Mouse (Mus musculus) spleen, postnatal 4 days (tissue): ENCODE data around the gene Clec18a.
"Not testable (repeated sequence)": the region's sequence is repeated elsewhere in the genome, so short reads cannot be mapped to it uniquely, and the experiment has no call there.

ENCODE experiments used
- DNase-seq, 2 experiments: peaks; one replicate each; pipeline ENCODE4 v3.0.0; 2022; ENCODE audit warnings: low spot score in 2 of 2

Clec18a gene

DNA sequence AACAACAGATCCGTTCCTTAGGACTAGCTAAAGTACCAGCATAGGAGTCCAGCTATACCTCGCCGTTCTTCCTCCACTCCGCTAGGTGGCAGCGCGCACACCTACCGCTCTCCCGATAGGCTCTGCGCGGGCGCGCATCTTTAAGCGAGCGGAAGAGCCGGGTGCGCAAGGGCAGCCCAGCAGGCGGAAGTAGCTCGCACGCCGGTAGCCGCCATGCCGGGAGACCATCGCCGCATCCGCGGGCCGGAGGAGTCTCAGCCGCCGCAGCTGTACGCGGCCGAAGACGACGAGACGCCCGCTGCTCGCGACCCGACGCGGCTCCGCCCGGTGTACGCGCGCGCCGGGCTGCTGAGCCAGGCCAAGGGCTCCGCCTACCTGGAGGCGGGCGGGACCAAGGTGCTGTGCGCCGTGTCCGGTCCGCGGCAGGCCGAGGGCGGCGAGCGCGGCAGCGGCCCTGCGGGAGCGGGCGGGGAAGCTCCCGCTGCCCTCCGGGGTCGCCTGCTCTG lies 36.0 kb downstream of the Clec18a start, which contains the start of gene Exosc6:
TSS of gene Exosc6 (plus strand) at position 182 of the 506 bp plus-strand sequence.
- peak; percentile 89 to 95 for DNase-seq

DNA sequence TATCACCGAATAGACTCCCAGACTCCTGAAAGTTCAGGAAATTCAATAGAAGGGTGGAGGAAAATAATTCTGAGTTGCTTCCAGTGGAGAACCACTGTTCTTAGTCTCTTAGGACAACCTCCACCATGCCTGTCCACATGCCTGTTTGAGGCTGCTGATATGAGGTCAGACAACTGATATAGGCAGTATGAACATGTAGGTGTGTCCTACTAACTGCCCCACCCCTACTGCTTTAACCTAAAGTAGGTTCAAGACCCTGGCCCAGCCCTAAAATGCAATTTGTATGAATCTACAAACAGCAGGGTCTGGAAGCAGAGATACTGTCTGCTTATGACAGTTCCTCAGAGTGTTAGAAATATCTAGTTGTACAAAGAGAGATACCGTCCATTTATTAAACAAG lies 36.6 kb downstream of the Clec18a start:
- DNase-seq: no peak

DNA sequence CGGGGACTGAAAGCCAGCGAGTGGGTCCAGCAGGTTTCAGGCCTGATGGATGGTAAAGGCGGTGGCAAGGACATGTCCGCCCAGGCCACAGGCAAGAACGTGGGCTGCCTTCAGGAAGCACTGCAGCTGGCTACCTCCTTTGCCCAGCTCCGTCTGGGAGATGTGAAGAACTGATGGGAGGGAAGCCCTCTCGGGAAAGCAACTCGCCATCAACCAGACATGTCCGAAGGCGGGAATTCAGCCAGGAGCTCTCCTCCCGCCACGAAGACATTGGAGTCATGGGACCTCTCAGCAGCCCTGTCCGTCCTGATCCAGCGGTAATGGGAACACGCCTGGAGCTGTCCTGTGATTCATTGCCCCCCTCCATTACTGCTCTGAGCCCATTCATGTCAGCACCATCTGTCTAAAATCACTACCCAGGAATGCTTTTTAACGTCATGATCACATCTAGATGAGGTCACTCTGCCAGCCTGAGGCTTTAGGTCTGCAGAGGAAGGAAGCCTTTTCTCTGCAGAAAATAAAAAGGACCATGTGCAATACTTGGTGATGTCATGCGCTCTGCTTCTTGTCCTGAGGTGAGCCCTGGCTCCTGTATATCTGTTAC lies 37.1 kb downstream of the Clec18a start:
- peak in 1 of 2 experiments; percentile 57 for DNase-seq

DNA sequence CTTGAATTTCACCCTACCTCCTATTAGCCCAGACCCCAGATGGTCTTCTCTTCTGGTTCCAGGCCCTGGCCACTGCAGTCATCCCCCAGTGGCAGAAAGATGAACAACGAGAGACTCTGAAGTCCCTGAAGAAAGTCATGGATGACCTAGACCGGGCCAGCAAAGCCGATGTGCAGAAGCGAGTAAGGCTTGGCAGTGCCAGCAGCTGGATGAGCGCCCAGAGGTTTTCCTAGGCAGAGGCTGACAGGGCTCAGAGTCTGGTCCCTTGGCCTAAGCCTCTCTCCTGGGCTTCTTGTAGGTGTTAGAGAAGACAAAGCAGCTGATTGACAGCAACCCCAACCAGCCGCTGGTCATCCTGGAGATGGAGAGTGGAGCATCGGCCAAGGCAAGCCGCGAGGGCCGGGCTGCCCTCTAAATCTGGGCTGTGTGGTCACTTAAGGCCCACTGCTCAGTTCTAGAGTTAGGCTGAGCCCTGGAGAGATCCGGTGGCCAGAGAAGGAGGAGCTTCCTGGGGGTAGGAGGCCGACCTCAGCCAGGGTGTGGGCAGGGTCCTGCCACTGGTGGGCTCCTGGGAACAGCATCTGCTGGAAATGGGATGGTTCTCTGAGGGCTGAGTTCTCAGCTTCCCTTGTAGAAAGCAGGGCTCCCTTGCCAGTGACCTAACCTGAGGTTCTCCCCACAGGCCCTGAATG lies 38.3 kb downstream of the Clec18a start:
- DNase-seq: peak in 1 of 2 experiments; percentile 55

DNA sequence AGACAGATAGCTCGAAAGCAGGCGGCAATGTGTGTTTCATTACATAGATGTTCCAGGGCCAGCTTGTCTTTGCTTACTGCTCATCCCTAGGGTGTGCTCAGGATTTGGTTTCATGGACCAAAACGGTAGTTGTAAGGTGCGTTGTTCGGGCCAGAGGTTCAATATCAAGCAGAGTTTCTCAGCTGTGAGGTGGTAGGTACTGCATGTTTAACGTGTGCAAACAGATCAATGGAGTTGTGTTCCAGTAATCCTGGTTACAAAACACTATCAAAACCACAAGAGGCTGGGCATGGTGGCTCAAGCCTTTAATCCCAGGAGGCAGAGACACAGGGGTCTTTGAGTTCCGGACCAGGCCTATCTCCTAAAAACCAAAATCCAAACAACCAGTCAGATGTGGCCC lies 43.1 kb downstream of the Clec18a start:
- DNase-seq: no peak

DNA sequence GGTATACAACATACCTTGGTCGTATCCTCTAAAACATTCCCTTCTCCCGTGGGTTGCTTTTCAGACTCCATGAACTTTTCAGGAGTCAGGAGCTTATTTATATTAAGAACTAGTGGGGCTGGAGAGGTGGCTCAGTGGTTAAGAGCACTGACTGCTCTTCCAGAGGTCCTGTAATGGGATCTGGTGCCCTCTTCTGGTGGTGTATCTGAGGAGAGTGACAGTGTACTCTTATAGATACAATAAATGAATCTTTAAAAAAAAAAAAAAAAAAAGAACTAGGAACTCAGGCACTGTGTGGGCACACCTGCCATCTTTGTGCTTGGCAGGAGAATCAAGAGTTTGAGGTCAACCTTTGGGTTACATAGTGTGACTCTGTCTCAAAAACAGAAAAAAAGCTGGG lies 43.5 kb downstream of the Clec18a start:
- no peak for DNase-seq

DNA sequence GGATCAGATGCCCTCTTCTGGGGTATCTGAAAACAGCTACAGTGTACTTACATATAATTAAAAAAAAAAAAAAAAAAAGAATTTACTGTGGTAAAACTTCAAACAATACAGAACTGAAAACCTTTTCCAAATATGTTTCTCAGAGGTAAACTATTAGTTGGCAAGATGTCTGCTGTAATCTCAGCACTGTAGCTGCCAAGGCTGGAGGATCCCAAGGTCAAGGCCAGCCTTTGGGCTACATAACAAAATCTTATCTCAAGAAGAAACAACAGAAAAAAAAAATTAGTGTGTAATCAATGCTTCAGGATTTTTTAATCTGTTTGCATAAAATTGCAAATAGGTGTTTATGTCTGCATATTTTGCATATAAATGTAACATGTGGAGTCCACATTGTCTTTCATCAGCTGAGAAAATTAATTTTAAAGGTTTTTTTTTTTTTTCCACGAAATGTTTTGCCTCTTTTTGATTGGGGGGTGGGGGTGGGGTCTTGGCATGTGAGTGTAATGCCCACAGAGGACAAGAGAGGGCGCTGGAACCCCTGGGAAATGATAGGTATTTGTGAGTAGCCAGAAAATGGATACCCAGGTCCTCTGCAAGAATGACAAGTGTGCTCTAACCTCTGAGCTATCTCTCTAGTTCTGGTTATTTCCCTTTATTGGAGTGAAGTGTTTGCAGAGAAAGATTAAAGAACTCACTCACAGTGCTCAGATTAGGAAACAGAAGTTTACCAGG lies 48.1 kb downstream of the Clec18a start:
- no peak for DNase-seq

DNA sequence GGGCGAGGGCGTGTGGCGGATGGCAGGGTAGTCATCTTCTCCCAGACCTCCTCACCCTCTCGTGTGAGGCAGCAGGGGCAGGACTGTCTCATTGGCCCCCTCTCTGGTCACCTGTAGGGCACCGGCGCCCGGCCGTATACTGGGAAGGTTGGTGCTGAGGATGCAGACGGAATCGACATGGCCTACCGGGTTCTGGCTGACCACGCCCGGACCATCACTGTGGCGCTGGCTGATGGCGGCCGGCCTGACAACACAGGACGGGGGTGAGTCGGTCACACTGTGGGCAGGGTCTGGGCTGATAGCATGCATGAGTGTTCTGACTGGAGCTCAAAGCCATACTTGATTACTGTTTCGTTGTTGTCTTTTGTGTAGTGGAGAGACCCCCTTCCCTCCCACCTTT lies 49.7 kb downstream of the Clec18a start:
- no peak for DNase-seq

DNA sequence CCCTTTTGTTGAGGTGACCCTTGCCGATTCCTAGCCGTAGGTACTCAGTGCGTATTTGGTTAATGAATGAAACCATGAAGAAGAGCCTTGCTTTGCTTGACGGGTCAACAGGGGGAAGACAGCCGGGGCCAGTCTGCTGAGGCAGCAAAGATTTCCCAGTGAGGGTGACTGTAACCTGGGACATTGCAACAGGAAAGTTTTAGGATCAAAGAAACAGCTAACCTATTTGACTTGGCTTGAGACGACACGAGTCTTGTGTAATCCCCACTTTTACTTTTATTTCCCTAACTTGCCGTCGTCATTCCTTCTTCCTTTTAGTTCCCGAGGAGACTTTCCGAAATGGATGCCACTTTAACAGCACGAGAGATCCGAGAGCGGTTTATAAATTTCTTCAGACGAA lies 55.6 kb downstream of the Clec18a start:
- no peak for DNase-seq

DNA sequence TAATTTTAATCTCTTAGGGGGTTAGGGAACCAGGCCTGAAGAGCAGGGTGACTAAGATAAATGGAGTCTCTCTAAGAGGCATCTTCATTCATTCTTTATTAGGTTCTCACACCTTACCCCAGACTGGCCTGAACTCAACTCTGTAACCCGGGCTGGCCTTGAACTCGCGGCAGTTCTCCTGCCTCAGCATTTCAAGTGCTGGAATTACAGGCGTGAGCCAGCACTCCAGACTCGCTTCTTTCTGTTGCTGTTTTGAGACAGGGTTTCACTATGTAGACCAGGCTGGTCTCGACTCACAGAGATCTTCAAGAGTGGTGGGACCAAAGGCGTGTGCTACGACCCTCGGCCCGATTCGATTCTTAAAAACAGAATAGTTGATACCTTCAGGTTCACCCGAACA lies 58.0 kb downstream of the Clec18a start:
- peak; percentile 58 to 76 for DNase-seq

DNA sequence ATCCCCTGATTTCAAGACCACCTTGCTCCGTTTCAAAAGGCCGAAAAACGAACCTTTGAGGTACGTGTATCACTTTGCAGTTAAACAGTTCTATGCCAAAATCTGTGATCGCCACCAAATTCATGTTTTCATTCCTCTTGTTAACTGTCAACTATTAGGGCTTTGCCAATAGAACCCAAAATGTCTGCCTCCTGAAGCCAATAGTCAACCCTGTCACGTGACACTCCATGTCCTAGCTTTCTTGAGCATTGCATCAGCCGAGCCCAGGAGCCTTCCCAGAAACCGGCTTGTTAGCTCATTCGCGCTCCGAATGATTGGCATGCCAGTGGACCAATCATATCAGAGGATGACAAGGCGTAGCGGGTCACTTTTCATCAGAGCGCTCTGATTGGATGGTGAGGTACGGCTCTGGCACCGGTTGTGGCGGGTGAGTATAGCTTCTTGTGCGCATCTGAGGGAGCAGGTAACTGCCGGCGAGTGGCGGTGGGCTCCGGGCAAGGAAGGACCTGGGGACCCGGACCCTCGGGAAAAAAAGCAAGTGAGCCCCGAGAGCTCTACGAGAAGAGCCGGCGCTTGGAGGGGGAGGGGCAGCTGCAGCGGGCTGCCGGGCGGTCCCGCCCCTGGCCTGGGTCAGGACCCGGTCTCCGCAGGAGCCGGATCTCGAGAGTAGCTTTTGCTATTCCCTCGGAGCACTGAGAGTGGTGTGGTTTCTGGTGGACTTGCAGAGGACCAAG lies 58.6 kb downstream of the Clec18a start:
- DNase-seq: peak; percentile 95 to 96

DNA sequence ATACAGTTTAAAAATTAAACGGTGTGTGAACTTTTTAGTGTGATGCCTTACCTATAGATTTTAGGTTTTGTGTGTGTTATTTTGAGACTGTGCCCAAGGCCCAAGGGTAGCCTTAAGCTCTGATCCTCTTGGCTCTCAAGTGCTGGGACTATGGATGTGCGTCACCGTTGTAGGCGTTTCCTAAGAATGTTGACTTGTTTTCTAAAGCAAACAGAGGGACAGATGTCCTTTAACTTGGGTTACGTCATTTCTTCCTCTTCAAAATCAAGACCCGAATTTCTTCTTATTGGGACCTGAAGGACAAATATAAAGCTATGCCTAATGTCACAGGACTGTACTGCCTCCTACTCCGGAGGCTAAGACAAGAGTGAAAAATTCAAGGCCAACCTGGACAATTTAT lies 59.3 kb downstream of the Clec18a start, which contains the start of gene Aars:
TSS of gene Aars (plus strand) at position 229 of the 400 bp plus-strand sequence.
- no peak for DNase-seq

DNA sequence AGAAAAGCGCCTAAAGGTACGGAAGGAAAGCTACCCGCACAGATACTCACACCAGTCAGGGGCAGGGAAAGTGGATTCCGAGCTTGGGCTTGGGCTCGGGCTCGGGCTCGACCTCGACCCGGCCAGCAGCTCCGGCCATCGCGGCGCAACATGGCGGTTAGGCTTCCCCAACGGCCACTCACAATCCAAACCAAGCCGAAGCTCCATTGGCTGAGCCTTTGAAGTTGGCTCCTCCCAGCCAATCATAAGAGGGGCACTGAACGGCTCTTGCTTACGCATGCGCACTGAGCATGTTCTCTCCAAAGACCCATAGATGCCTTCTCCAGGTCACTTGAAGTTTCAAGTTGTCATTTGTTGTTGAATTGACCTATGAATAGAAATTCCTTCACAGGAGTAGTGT lies 60.7 kb downstream of the Clec18a start, which contains the start of gene Ddx19b:
TSS of gene Ddx19b (minus strand) at position 180 of the 400 bp plus-strand sequence.
- DNase-seq: no peak

DNA sequence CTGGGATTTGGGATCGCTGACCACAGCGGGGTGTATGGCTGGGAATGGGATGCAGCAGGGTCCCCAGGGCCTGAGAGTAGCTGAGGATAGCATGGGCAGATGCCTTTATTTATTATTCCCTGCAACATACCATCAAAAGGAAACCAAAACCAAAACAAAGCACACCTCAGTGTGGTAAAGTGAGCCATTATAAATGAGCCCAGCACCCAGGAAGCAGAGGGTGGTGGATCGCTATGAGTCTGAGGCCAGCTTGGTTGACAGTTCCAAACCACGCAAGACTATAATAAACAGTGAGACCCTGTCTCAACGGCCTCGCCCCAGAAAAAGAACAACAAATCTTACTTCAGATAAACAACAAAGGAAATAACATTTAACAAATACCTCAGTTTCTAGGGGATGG lies 62.2 kb downstream of the Clec18a start:
- no peak for DNase-seq

DNA sequence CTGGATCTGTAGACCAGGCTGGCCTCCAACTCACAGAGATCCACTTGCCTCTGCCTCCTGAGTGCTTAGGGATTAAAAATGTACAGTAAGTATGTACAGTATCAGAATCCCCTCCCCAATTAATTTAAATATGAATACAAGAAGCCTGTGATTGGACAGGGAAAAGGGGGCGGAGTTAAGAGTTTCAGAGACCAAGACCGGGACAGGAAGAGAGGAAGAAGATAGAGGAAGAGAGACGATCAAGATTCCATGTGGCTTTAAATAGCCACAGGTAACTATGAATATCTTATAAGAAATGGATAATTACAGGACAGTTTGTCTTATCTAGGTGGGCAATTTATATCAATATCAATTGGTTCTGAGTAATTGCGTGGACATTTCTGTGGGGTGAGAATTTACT lies 62.6 kb downstream of the Clec18a start:
- no peak for DNase-seq

DNA sequence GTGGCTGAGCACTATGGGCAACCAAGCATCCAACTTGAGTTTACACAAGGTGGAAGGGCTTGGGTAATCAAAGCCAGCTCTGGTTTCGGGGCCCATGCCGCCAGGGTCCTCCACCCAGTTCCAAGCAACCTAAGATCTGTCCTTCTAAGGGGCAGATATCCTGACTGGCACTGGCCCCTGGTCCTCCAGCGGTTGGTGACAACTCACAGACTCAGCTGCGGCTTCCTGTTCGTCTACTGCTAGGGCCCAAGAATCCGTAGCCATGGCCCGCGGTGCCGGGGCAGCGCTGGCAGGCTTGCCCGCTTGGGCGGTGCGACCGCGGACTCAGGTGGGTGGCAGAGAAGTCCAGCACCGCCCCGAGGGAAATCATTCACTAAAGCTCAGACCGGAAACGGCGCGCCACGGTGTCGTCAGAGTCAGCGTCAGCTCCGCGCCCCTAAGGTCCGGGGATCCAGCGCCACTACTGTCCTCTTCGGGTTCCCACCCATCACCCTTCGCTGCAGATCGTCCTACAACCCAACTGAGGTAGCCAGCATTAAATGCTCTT lies 64.8 kb downstream of the Clec18a start:
- DNase-seq: peak; percentile 82 to 91

DNA sequence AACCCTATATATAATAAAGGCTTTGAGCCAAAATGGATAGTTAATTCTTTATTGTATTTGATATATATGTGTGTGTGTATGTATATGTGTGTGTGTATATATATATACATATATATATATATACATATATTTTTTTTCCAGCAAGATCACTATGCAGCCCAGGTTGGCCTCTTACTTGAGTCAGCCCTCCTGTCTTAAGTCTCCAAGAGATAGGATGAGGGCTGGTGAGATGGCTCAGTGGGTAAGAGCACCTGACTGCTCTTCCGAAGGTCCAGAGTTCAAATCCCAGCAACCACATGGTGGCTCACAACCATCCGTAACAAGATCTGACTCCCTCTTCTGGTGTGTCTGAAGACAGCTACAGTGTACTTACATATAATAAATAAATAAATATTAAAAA lies 65.6 kb downstream of the Clec18a start:
- not testable (repeated sequence) for DNase-seq

DNA sequence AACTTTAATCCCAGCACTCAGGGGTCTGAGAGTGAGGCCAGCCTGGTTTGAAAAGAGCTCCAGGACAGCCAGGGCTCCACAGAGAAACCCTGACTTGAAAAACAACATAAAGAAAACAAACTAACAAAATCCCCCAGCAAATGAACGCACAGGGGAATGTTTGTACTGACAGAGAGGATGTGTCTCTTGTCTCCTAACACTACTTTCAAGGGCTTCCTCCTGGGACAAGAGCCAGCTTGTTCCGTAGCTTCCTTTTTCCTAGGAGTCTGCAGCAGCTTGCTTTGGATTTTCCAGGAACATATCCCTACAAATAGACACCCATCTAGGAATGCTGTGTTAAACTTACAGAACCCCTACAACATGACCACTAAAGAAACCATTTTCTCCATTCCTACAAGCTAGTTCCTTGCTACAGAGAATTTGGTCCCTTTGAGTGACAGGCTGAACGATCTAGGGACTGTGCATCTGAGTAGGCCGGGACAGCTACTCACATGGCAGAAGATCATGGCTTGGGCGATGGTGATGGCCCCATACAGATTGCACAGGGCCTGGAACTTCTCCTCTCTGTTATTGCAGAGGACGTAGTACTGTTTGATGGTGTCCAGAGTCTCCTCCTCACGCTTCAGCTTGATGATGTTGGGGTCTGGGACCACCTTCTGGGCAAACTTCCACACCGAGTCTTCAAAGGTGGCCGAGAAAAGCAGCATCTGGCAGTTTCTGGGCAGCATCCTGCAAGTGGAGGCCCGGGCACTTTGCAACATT lies 81.8 kb downstream of the Clec18a start:
- not testable (repeated sequence) for DNase-seq
